Mouse (Mus musculus) small intestine, adult 2 months (tissue): Measurements from ENCODE around the gene Cpvl.

Source experiments
- CTCF ChIP-seq: fragments of 200-500 bp; IDR thresholded peaks from 2 replicates; pipeline ENCODE4 v1.5.1; 2012; ENCODE audit warnings: low read depth, mild to moderate bottlenecking, control low read depth, inconsistent platforms, low read length, moderate library complexity, mixed read lengths; ENCODE audit not compliant: insufficient replicate concordance, insufficient read length; ENCODE audit errors: extremely low read depth
- POLR2A ChIP-seq: fragments of 200-500 bp; IDR thresholded peaks from 2 replicates; pipeline ENCODE4 v1.6.1; 2012; ENCODE audit warnings: low read depth, mild to moderate bottlenecking, control low read depth, inconsistent platforms, low read length, moderate library complexity

DNA sequence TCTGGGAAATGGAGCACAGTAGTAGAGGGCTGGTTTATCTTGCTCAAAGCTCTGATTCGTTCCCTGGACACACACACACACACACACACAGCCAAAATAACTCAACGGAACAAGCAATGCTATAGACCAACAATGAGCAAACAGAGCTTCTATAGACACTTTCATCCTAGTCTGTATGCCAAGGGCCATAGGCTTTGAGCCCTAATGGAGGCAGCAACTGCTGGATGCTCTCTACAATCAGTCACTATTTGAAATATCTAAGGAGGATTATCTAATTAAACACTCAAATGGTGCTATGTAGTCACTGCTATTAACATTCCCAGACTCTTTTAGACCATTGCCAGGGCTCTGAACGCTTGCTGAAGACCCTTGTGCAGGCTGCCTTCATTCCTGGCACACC is 34.1 kb downstream of the Cpvl start:
- TF ChIP-seq POLR2A (no peak), CTCF (no peak)
